Mouse (Mus musculus): ENCODE results near the gene Tyro3. TPM values are rescaled to one million over a fixed set of nuclear protein-coding genes. Genes with fewer than 3 reads are reported as not detected.

Tyro3 gene
- polyA plus RNA-seq, 1 experiment: 2.5 TPM

DNA sequence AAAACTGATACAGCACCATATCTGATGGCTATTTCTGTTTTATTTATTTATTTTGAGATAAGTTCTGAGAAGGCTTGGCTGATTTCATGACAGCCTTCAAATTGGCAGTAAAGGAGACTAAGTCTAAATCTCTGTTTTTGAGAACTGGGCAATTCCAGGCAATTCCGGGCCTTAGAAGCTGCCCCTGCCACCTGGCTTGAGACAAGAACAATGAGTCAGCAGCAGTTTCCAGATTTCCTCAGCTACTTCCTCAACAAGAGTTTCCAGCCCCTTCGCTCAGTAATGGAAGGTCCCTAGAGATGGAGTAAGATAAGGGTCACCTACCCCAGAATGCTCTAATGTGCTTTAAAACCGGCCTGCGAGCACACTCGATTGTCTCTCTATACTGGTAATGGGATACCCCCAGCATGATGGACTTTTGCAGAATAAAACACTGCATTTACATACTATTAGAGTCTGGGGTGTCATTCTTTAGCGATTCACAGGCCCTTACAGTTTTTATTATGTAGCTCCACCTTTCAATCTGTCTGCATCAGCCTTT, 57.8 kb downstream of the Tyro3 start:
- no peak for DNase-seq
- Histone ChIP-seq H3K4me1 (ENCODE audit: control insufficient read depth, insufficient read depth, low read length) (no peaks in the 10 kb centered on the region), H3K4me3 (ENCODE audit: insufficient read depth, low read depth, low read length) (no peak overlapping the region), H3K27me3 (replicated peaks; ENCODE audit: control insufficient read depth, insufficient read depth, low read length) (no peaks in the 10 kb centered on the region), H3K27ac (ENCODE audit: insufficient read depth, low read depth, low read length) (no peak overlapping the region), H3K36me3 (ENCODE audit: control insufficient read depth, insufficient read depth, low read length) (no peaks in the 10 kb centered on the region)
- TF ChIP-seq CTCF (conservative IDR thresholded peaks at IDR 0.05; ENCODE audit: insufficient read depth, insufficient read length, low read depth, low read length): no peak
- no peak for TF ChIP-seq POLR2A (IDR thresholded peaks at IDR 0.05; ENCODE audit: low read depth, low read length)
- WGBS: 65% methylated on average over 6 of the region's 6 CpGs

DNA sequence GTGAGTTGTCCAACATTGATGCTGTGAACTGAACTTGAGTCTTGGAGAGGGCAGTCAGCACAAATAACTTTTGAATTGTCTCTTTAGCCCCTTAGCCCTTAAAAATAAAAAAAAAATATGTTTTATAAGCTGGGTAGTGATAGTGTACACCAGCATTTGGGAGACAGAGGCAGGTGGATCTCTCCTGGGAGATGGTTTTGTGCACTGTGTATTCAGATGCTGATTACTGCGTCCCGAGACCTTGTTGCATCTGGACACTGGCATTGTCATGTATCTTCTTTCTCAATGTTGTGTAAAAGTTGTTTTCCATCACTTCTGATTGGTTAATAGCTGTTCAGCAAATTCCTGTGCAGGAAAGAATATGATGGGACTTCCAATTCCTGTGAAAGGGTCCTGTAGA, 59.8 kb downstream of the Tyro3 start:
- Histone ChIP-seq H3K36me3 (ENCODE audit: control insufficient read depth, insufficient read depth, low read length) (no peaks in the 10 kb centered on the region), H3K27me3 (replicated peaks; ENCODE audit: control insufficient read depth, insufficient read depth, low read length) (no peaks in the 10 kb centered on the region), H3K27ac (ENCODE audit: insufficient read depth, low read depth, low read length) (no peak overlapping the region), H3K4me3 (ENCODE audit: insufficient read depth, low read depth, low read length) (no peak overlapping the region), H3K4me1 (ENCODE audit: control insufficient read depth, insufficient read depth, low read length) (no peaks in the 10 kb centered on the region)
- TF ChIP-seq CTCF (conservative IDR thresholded peaks at IDR 0.05; ENCODE audit: insufficient read depth, insufficient read length, low read depth, low read length) (no peak), POLR2A (IDR thresholded peaks at IDR 0.05; ENCODE audit: low read depth, low read length) (no peak)
- no peak for DNase-seq
- 87% methylated on average over 2 of the region's 2 CpGs for WGBS

DNA sequence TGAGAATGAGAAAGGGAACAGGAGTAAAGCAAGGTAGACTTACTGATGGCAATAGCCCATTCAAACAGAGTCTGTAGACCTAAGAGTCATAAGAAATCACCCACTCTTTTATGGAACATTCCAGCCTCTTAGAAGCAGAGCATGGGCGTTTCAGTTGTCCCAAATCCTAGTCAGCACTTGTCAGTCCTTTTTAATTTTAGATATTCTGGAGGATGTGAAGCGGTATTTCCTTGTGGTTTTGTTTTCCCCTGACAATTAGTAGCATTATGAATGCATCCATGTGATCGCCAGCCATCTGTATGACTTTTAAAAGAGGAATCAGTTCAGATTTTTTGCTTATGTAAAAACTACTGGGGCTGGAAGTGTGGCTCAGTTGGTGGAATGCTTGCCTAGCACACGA, 67.0 kb downstream of the Tyro3 start:
- TF ChIP-seq CTCF (conservative IDR thresholded peaks at IDR 0.05; ENCODE audit: insufficient read depth, insufficient read length, low read depth, low read length) (no peak), POLR2A (IDR thresholded peaks at IDR 0.05; ENCODE audit: low read depth, low read length) (no peak)
- no peaks in the 10 kb centered on the region for H3K27me3 ChIP-seq (replicated peaks; ENCODE audit: control insufficient read depth, insufficient read depth, low read length)
- no peaks in the 10 kb centered on the region for H3K4me1 ChIP-seq (ENCODE audit: control insufficient read depth, insufficient read depth, low read length)
- H3K27ac ChIP-seq (ENCODE audit: insufficient read depth, low read depth, low read length): no peak overlapping the region
- no peaks in the 10 kb centered on the region for H3K36me3 ChIP-seq (ENCODE audit: control insufficient read depth, insufficient read depth, low read length)
- DNase-seq: no peak
- 60% methylated on average over 4 of the region's 4 CpGs for WGBS
- H3K4me3 ChIP-seq (ENCODE audit: insufficient read depth, low read depth, low read length): no peak overlapping the region

Other genes with a start within 250 kb of the Tyro3 start
- gene Nusap1, start 179.4 kb upstream of the Tyro3 start, polyA plus RNA-seq (2012; rRNA removed): 0.25 and 0.29 TPM in 2 replicates
- gene Oip5, start 179.3 kb upstream of the Tyro3 start, polyA plus RNA-seq (2012; rRNA removed): 0.38 and 0.75 TPM in 2 replicates
- gene Ndufaf1, start 134.9 kb upstream of the Tyro3 start, polyA plus RNA-seq (2012; rRNA removed): 8.1 and 13.1 TPM in 2 replicates
- 7.8 and 10.9 TPM in 2 replicates for gene Rtf1, start 122.7 kb upstream of the Tyro3 start, polyA plus RNA-seq (2012; rRNA removed)
- gene Itpka, start 55.4 kb upstream of the Tyro3 start, polyA plus RNA-seq (2012; rRNA removed): 2.0 and 2.5 TPM in 2 replicates
- gene Ltk, start 37.3 kb upstream of the Tyro3 start, polyA plus RNA-seq (2012; rRNA removed): 2.0 and 2.6 TPM in 2 replicates
- gene Rpap1, start 10.2 kb upstream of the Tyro3 start, polyA plus RNA-seq (2012; rRNA removed): 13.8 and 16.7 TPM in 2 replicates
- 14.7 and 15.3 TPM in 2 replicates for gene Mga, start 99.5 kb downstream of the Tyro3 start, polyA plus RNA-seq (2012; rRNA removed)
- gene Mapkbp1, start 175.0 kb downstream of the Tyro3 start, polyA plus RNA-seq (2012; rRNA removed): 9.0 and 11.5 TPM in 2 replicates
- 8.9 and 9.0 TPM in 2 replicates for gene Jmjd7, start 229.8 kb downstream of the Tyro3 start, polyA plus RNA-seq (2012; rRNA removed)
- 2.0 and 2.4 TPM in 2 replicates for gene Gm28042, start 229.8 kb downstream of the Tyro3 start, polyA plus RNA-seq (2012; rRNA removed)
- 1.6 and 1.8 TPM in 2 replicates for gene Pla2g4b, start 235.7 kb downstream of the Tyro3 start, polyA plus RNA-seq (2012; rRNA removed)